Mouse (Mus musculus) myocyte (in vitro differentiated cells): ENCODE measurements around the gene Bend5. TPM values are rescaled to one million over a fixed set of nuclear protein-coding genes. Genes with fewer than 3 reads are reported as not detected.

ENCODE experiments used
- H3K27me3 ChIP-seq: one replicate; pipeline ENCODE4 v1.6.1; 2011; ENCODE audit not compliant: control insufficient read depth, insufficient read depth, insufficient read length
- H3K36me3 ChIP-seq: one replicate; pipeline ENCODE4 v1.6.1; 2011; ENCODE audit not compliant: control insufficient read depth, insufficient read depth
- H3K4me2 ChIP-seq: one replicate; pipeline ENCODE4 v1.6.1; 2011; ENCODE audit warnings: low read depth, control low read depth
- H3K4me3 ChIP-seq: one replicate; pipeline ENCODE4 v1.5.1; 2011; ENCODE audit warnings: mild to moderate bottlenecking, control low read depth, moderate library complexity
- H3K79me2 ChIP-seq: one replicate; pipeline ENCODE4 v1.6.1; 2011; ENCODE audit not compliant: control insufficient read depth, insufficient read depth
- H3ac ChIP-seq: one replicate; pipeline ENCODE4 v1.6.1; 2011; ENCODE audit not compliant: control insufficient read depth, insufficient read length
- CEBPB ChIP-seq: IDR thresholded peaks from 2 replicates; pipeline ENCODE4 v1.6.1; 2011; ENCODE audit warnings: mild to moderate bottlenecking, moderate library complexity; ENCODE audit not compliant: poor library complexity, insufficient read depth, severe bottlenecking
- E2F4 ChIP-seq: IDR thresholded peaks from one replicate; pipeline ENCODE4 v1.6.1; 2011; ENCODE audit warnings: mild to moderate bottlenecking, control low read depth, moderate library complexity; ENCODE audit not compliant: insufficient read depth
- MAX ChIP-seq: IDR thresholded peaks from one replicate; pipeline ENCODE4 v1.6.1; 2011; ENCODE audit warnings: low read depth, mild to moderate bottlenecking, control low read depth
- MYOD1 ChIP-seq, 3 experiments: IDR thresholded peaks; one replicate each; pipeline ENCODE4 v1.6.1; 2011; ENCODE audit warnings: control low read depth in 2 of 3, low read depth in 2 of 3, mild to moderate bottlenecking in 2 of 3, moderate library complexity in 1 of 3; ENCODE audit not compliant: insufficient read length in 2 of 3, control insufficient read depth in 1 of 3
- MYOG ChIP-seq, 3 experiments: IDR thresholded peaks; one replicate each; pipeline ENCODE4 v1.6.1; 2011; ENCODE audit warnings: control low read depth in 2 of 3, low read depth in 2 of 3, mild to moderate bottlenecking in 2 of 3; ENCODE audit not compliant: insufficient read length in 2 of 3, control insufficient read depth in 1 of 3, insufficient read depth in 1 of 3
- POLR2A ChIP-seq: IDR thresholded peaks from one replicate; pipeline ENCODE4 v1.6.1; 2011; ENCODE audit warnings: low read depth, mild to moderate bottlenecking, control low read depth, moderate library complexity; ENCODE audit not compliant: insufficient read length
- POLR2AphosphoS2 ChIP-seq: IDR thresholded peaks from one replicate; pipeline ENCODE4 v1.6.1; 2011; ENCODE audit warnings: low read depth, control low read depth; ENCODE audit not compliant: insufficient read length
- REST ChIP-seq: IDR thresholded peaks from one replicate; pipeline ENCODE4 v1.6.1; 2011; ENCODE audit warnings: mild to moderate bottlenecking, control low read depth, moderate library complexity; ENCODE audit not compliant: insufficient read depth, insufficient read length
- SRF ChIP-seq: IDR thresholded peaks from one replicate; pipeline ENCODE4 v1.6.1; 2011; ENCODE audit warnings: low read depth; ENCODE audit not compliant: control insufficient read depth, insufficient read length
- TCF12 ChIP-seq: IDR thresholded peaks from one replicate; pipeline ENCODE4 v1.6.1; 2011; ENCODE audit warnings: mild to moderate bottlenecking, control low read depth; ENCODE audit not compliant: poor library complexity, insufficient read depth, severe bottlenecking
- TCF3 ChIP-seq: IDR thresholded peaks from one replicate; pipeline ENCODE4 v1.6.1; 2011; ENCODE audit warnings: low read depth, control low read depth; ENCODE audit not compliant: insufficient read length
- USF1 ChIP-seq: IDR thresholded peaks from one replicate; pipeline ENCODE4 v1.6.1; 2011; ENCODE audit warnings: low read depth, mild to moderate bottlenecking, control low read depth, moderate library complexity
- polyA plus RNA-seq: library from polyadenylated mRNA; unstranded; fragments of >200 nt; fragmentation: generic; extraction: Trizol; gene quantifications from one replicate; pipeline ENCODE4 v1.2.1, GENCODE M21; 2012; ENCODE audit warnings: missing spikeins

Gene Bend5
- polyA plus RNA-seq, 1 experiment: not detected

- TF ChIP-seq E2F4 (no peak), TCF3 (no peak), TCF12 (no peak), MAX (no peak), POLR2AphosphoS2 (no peak), POLR2A (no peak), SRF (no peak), CEBPB (no peak), USF1 (no peak), REST (no peak), MYOG (IDR thresholded peaks at IDR 0.05; ENCODE audit: control insufficient read depth in 1 of 3, insufficient read depth in 1 of 3, insufficient read length in 2 of 3, low read depth in 2 of 3) (no peak), MYOD1 (IDR thresholded peaks at IDR 0.05; ENCODE audit: control insufficient read depth in 1 of 3, insufficient read length in 2 of 3, low read depth in 2 of 3) (no peak)
- H3K4me2 ChIP-seq: no peak overlapping the region
- no peaks in the 10 kb centered on the region for H3K36me3 ChIP-seq
Measured at GRCm38 (mm10) chr4:111485189-111485588, 70.4 kb downstream of the Bend5 start.

GRCm38 (mm10) chr4:111486187-111486586 is 71.4 kb downstream of the Bend5 start:
- Histone ChIP-seq H3K36me3 (no peaks in the 10 kb centered on the region), H3K79me2 (no peaks in the 10 kb centered on the region), H3K4me3 (no peak overlapping the region), H3ac (no peak overlapping the region), H3K4me2 (no peak overlapping the region), H3K27me3 (no peaks in the 10 kb centered on the region)
- TF ChIP-seq POLR2A: no peak
- no peak for TF ChIP-seq TCF3
- no peak for TF ChIP-seq E2F4
- TF ChIP-seq USF1: no peak
- TF ChIP-seq TCF12: no peak
- TF ChIP-seq MAX: no peak

More at GRCm38 (mm10) chr4:111485189-111485588, 70.4 kb downstream of the Bend5 start:
- H3K79me2 ChIP-seq: no peaks in the 10 kb centered on the region
- H3ac ChIP-seq: no peak overlapping the region
- H3K4me3 ChIP-seq: no peak overlapping the region
- no peaks in the 10 kb centered on the region for H3K27me3 ChIP-seq

GRCm38 (mm10) chr4:111487233-111487843 is 72.5 kb downstream of the Bend5 start:
- Histone ChIP-seq H3K27me3 (no peaks in the 10 kb centered on the region), H3K36me3 (no peaks in the 10 kb centered on the region), H3K79me2 (no peaks in the 10 kb centered on the region), H3K4me2 (no peak overlapping the region), H3K4me3 (no peak overlapping the region), H3ac (no peak overlapping the region)
- TF ChIP-seq POLR2A: no peak

GRCm38 (mm10) chr4:111493750-111494404 is 79.1 kb downstream of the Bend5 start:
- H3K36me3 ChIP-seq: no peaks in the 10 kb centered on the region
- no peaks in the 10 kb centered on the region for H3K79me2 ChIP-seq
- no peak for TF ChIP-seq SRF
- no peak for TF ChIP-seq MYOG (IDR thresholded peaks at IDR 0.05; ENCODE audit: control insufficient read depth in 1 of 3, insufficient read depth in 1 of 3, insufficient read length in 2 of 3, low read depth in 2 of 3)
- TF ChIP-seq TCF12: no peak
- no peak for TF ChIP-seq USF1
- TF ChIP-seq POLR2A: no peak
- no peak for TF ChIP-seq MYOD1 (IDR thresholded peaks at IDR 0.05; ENCODE audit: control insufficient read depth in 1 of 3, insufficient read length in 2 of 3, low read depth in 2 of 3)
- TF ChIP-seq E2F4: no peak
- TF ChIP-seq POLR2AphosphoS2: no peak
- TF ChIP-seq MAX: no peak
- no peak for TF ChIP-seq CEBPB
- TF ChIP-seq REST: no peak
- no peak for TF ChIP-seq TCF3
- H3K4me3 ChIP-seq: no peak overlapping the region
- H3K27me3 ChIP-seq: no peaks in the 10 kb centered on the region
- H3ac ChIP-seq: no peak overlapping the region
- no peak overlapping the region for H3K4me2 ChIP-seq

- TF ChIP-seq POLR2AphosphoS2 (no peak), CEBPB (no peak), E2F4 (no peak), TCF3 (no peak), MYOG (IDR thresholded peaks at IDR 0.05; ENCODE audit: control insufficient read depth in 1 of 3, insufficient read depth in 1 of 3, insufficient read length in 2 of 3, low read depth in 2 of 3) (no peak), USF1 (no peak), SRF (no peak), REST (no peak), MYOD1 (IDR thresholded peaks at IDR 0.05; ENCODE audit: control insufficient read depth in 1 of 3, insufficient read length in 2 of 3, low read depth in 2 of 3) (no peak), TCF12 (no peak), POLR2A (no peak), MAX (no peak)
Measured at GRCm38 (mm10) chr4:111495949-111496348, 81.1 kb downstream of the Bend5 start.

More at GRCm38 (mm10) chr4:111495949-111496348, 81.1 kb downstream of the Bend5 start:
- no peaks in the 10 kb centered on the region for H3K79me2 ChIP-seq
- no peaks in the 10 kb centered on the region for H3K36me3 ChIP-seq
- no peak overlapping the region for H3K4me3 ChIP-seq
- no peaks in the 10 kb centered on the region for H3K27me3 ChIP-seq
- no peak overlapping the region for H3K4me2 ChIP-seq
- no peak overlapping the region for H3ac ChIP-seq
